Mouse (Mus musculus) intestine, postnatal 0 days (tissue): ENCODE results near the gene Atg13. TPM values are rescaled to one million over a fixed set of nuclear protein-coding genes. Genes with fewer than 3 reads are reported as not detected.

Source experiments
- ATAC-seq: fragments of 200-750 bp; cut with Nextera tagmentation; 2 replicates; pipeline ENCODE4 v1.8.0; 2017; ENCODE audit warnings: mild to moderate bottlenecking, moderate TSS enrichment, moderate library complexity
- H3K27ac ChIP-seq: fragments of 300-500 bp; sonication (generic); 2 replicates; pipeline ENCODE4 v1.5.1; 2014; ENCODE audit warnings: mild to moderate bottlenecking, low read depth, low read length, moderate library complexity
- H3K27me3 ChIP-seq: fragments of 300-500 bp; sonication (generic); replicated peaks from 2 replicates; pipeline ENCODE4 v1.6.1; 2014; ENCODE audit warnings: low read length, mixed read lengths; ENCODE audit not compliant: control insufficient read depth, insufficient read depth
- H3K36me3 ChIP-seq: fragments of 300-500 bp; sonication (generic); 2 replicates; pipeline ENCODE4 v1.6.1; 2014; ENCODE audit warnings: mild to moderate bottlenecking, moderate library complexity; ENCODE audit not compliant: control insufficient read depth, insufficient read depth
- H3K4me1 ChIP-seq: fragments of 300-500 bp; sonication (generic); replicated peaks from 2 replicates; pipeline ENCODE4 v1.6.1; 2014; ENCODE audit warnings: antibody characterized with exemption, low read length, mixed read lengths; ENCODE audit not compliant: control insufficient read depth, insufficient read depth
- H3K4me2 ChIP-seq: fragments of 300-500 bp; sonication (generic); replicated peaks from 2 replicates; pipeline ENCODE4 v1.6.1; 2014; ENCODE audit warnings: low read depth, mild to moderate bottlenecking, moderate library complexity
- H3K4me3 ChIP-seq: fragments of 300-500 bp; sonication (generic); 2 replicates; pipeline ENCODE4 v1.5.1; 2014; ENCODE audit warnings: low read depth, low read length
- H3K9ac ChIP-seq: fragments of 300-500 bp; sonication (generic); 2 replicates; pipeline ENCODE4 v1.6.1; 2014; ENCODE audit warnings: mild to moderate bottlenecking, low read depth, low read length
- H3K9me3 ChIP-seq: fragments of 300-500 bp; sonication (generic); 2 replicates; pipeline ENCODE4 v1.6.1; 2016; ENCODE audit warnings: mixed run types; ENCODE audit not compliant: control insufficient read depth
- CTCF ChIP-seq: sonication (generic); IDR thresholded peaks from 2 replicates; pipeline ENCODE4 v1.5.1; 2016; ENCODE audit warnings: low read depth, mild to moderate bottlenecking, control low read depth, antibody characterized with exemption, moderate library complexity
- WGBS: fragments of 180-500 bp; shearing (Covaris S2); extraction: QIAGEN DNeasy Blood & Tissue Kit; methylation state at CpG from one replicate; pipeline ENCODE4 v1.1.7; 2014; 5-methylcytosine and 5-hydroxymethylcytosine counted together
- polyA plus RNA-seq: library from polyadenylated mRNA; unstranded; fragments of >200 nt; fragmentation: Nextera tagmentation; extraction: Ambion mirVana; gene quantifications from 2 replicates; pipeline ENCODE4 v1.2.1, GENCODE M21; 2015

Atg13 gene
- polyA plus RNA-seq, 1 experiment from 2014 or later: 15.8 TPM

GRCm38 (mm10) chr2:91669326-91669725 lies 41.0 kb downstream of the Atg13 start:
- peaks cover 86% of the 10 kb centered on the region for H3K36me3 ChIP-seq
- H3K9ac ChIP-seq: no peak overlapping the region

GRCm38 (mm10) chr2:91667747-91668146 lies 42.6 kb downstream of the Atg13 start:
- WGBS: 68% methylated on average over 2 of the region's 2 CpGs
- TF ChIP-seq CTCF: no peak
- Histone ChIP-seq H3K4me3 (no peak overlapping the region), H3K27me3 (no peaks in the 10 kb centered on the region), H3K27ac (no peak overlapping the region), H3K36me3 (peaks cover 87% of the 10 kb centered on the region), H3K4me1 (no peaks in the 10 kb centered on the region), H3K9ac (no peak overlapping the region), H3K4me2 (no peak overlapping the region), H3K9me3 (no peaks in the 10 kb centered on the region)
- ATAC-seq: no peak

More at GRCm38 (mm10) chr2:91669326-91669725, 41.0 kb downstream of the Atg13 start:
- H3K27me3 ChIP-seq: no peaks in the 10 kb centered on the region
- H3K4me3 ChIP-seq: no peak overlapping the region
- H3K27ac ChIP-seq: no peak overlapping the region
- TF ChIP-seq CTCF: no peak
- no peaks in the 10 kb centered on the region for H3K4me1 ChIP-seq
- 89% methylated on average over 8 of the region's 8 CpGs for WGBS
- ATAC-seq: no peak
- no peaks in the 10 kb centered on the region for H3K9me3 ChIP-seq
- no peak overlapping the region for H3K4me2 ChIP-seq

GRCm38 (mm10) chr2:91666386-91666910 lies 43.9 kb downstream of the Atg13 start:
- H3K27me3 ChIP-seq: no peaks in the 10 kb centered on the region
- no peak overlapping the region for H3K9ac ChIP-seq
- no peak for TF ChIP-seq CTCF
- no peak overlapping the region for H3K4me3 ChIP-seq
- H3K27ac ChIP-seq: no peak overlapping the region
- WGBS: 76% methylated on average over 6 of the region's 6 CpGs
- no peaks in the 10 kb centered on the region for H3K9me3 ChIP-seq
- no peak for ATAC-seq
- no peaks in the 10 kb centered on the region for H3K4me1 ChIP-seq
- H3K36me3 ChIP-seq: peaks cover 91% of the 10 kb centered on the region
- no peak overlapping the region for H3K4me2 ChIP-seq

GRCm38 (mm10) chr2:91664780-91665179 lies 45.6 kb downstream of the Atg13 start:
- no peaks in the 10 kb centered on the region for H3K9me3 ChIP-seq
- no peak overlapping the region for H3K9ac ChIP-seq
- H3K4me1 ChIP-seq: no peaks in the 10 kb centered on the region
- H3K4me2 ChIP-seq: no peak overlapping the region
- no peak overlapping the region for H3K27ac ChIP-seq
- no peak for TF ChIP-seq CTCF
- no peaks in the 10 kb centered on the region for H3K27me3 ChIP-seq
- peaks cover 84% of the 10 kb centered on the region for H3K36me3 ChIP-seq
- no peak for ATAC-seq
- H3K4me3 ChIP-seq: no peak overlapping the region

- no peak overlapping the region for H3K4me3 ChIP-seq
- no peak for TF ChIP-seq CTCF
- 63% methylated on average over 6 of the region's 6 CpGs for WGBS
- no peaks in the 10 kb centered on the region for H3K4me1 ChIP-seq
- H3K36me3 ChIP-seq: peaks cover 81% of the 10 kb centered on the region
- no peak overlapping the region for H3K4me2 ChIP-seq
- H3K9ac ChIP-seq: no peak overlapping the region
- peak; percentile 43 for ATAC-seq
- H3K9me3 ChIP-seq: no peaks in the 10 kb centered on the region
- H3K27ac ChIP-seq: peak overlapping the region; percentile 54; the same call in 1 of the 2 replicates
- no peaks in the 10 kb centered on the region for H3K27me3 ChIP-seq
Observed at GRCm38 (mm10) chr2:91660981-91661380, 49.4 kb downstream of the Atg13 start.

- H3K36me3 ChIP-seq: peaks cover 90% of the 10 kb centered on the region
Observed at GRCm38 (mm10) chr2:91659657-91660056, 50.7 kb downstream of the Atg13 start.

GRCm38 (mm10) chr2:91656774-91657173 lies 53.6 kb downstream of the Atg13 start:
- Histone ChIP-seq H3K9me3 (no peaks in the 10 kb centered on the region), H3K9ac (0 out of 2 replicates have a peak overlapping the region, but pooled peaks have one; percentile 17), H3K4me3 (no peak overlapping the region), H3K27me3 (no peaks in the 10 kb centered on the region), H3K36me3 (peaks cover 74% of the 10 kb centered on the region), H3K4me2 (no peak overlapping the region), H3K27ac (no peak overlapping the region), H3K4me1 (no peaks in the 10 kb centered on the region)
- 50% methylated on average over 8 of the region's 8 CpGs for WGBS
- TF ChIP-seq CTCF: peak; percentile 71
- ATAC-seq: peak; percentile 45

More at GRCm38 (mm10) chr2:91659657-91660056, 50.7 kb downstream of the Atg13 start:
- ATAC-seq: no peak
- Histone ChIP-seq H3K4me2 (no peak overlapping the region), H3K9ac (no peak overlapping the region), H3K4me1 (no peaks in the 10 kb centered on the region), H3K27me3 (no peaks in the 10 kb centered on the region), H3K9me3 (no peaks in the 10 kb centered on the region), H3K4me3 (no peak overlapping the region), H3K27ac (no peak overlapping the region)
- 95% methylated on average over 8 of the region's 8 CpGs for WGBS
- no peak for TF ChIP-seq CTCF
